Mouse (Mus musculus) neural tube, embryonic 11.5 days (tissue): ENCODE data around the gene Wdr6. TPM values are rescaled to one million over a fixed set of nuclear protein-coding genes. Genes with fewer than 3 reads are reported as not detected.

ENCODE experiments used
- ATAC-seq: fragments of 200-750 bp; cut with Nextera tagmentation; 2 replicates; pipeline ENCODE4 v1.8.0; 2017; ENCODE audit warnings: moderate number of reproducible peaks, mild to moderate bottlenecking, moderate TSS enrichment, moderate library complexity; ENCODE audit not compliant: insufficient read depth, low FRiP score, low TSS enrichment
- DNase-seq: peaks from one replicate; pipeline ENCODE4 v3.0.0-alpha.2; 2015; ENCODE audit warnings: low spot score
- H3K27ac ChIP-seq: fragments of 300-500 bp; sonication (generic); 2 replicates; pipeline ENCODE4 v1.5.1; 2014; ENCODE audit warnings: low read depth, mild to moderate bottlenecking, low read length
- H3K27me3 ChIP-seq: fragments of 300-500 bp; sonication (generic); 2 replicates; pipeline ENCODE4 v1.6.1; 2014; ENCODE audit warnings: mild to moderate bottlenecking, low read length, mixed read lengths; ENCODE audit not compliant: control insufficient read depth, insufficient read depth
- H3K36me3 ChIP-seq: fragments of 300-500 bp; sonication (generic); 2 replicates; pipeline ENCODE4 v1.6.1; 2014; ENCODE audit warnings: mild to moderate bottlenecking, low read length, moderate library complexity, mixed read lengths; ENCODE audit not compliant: control insufficient read depth, insufficient read depth
- H3K4me1 ChIP-seq: fragments of 300-500 bp; sonication (generic); 2 replicates; pipeline ENCODE4 v1.6.1; 2014; ENCODE audit warnings: low read length, mixed read lengths; ENCODE audit not compliant: control insufficient read depth, insufficient read depth
- H3K4me2 ChIP-seq: fragments of 300-500 bp; sonication (generic); 2 replicates; pipeline ENCODE4 v1.6.1; 2014; ENCODE audit warnings: low read depth, mild to moderate bottlenecking, moderate library complexity
- H3K4me3 ChIP-seq: fragments of 300-500 bp; sonication (generic); 2 replicates; pipeline ENCODE4 v1.5.1; 2014; ENCODE audit warnings: low read depth, low read length
- H3K9ac ChIP-seq: fragments of 300-500 bp; sonication (generic); 2 replicates; pipeline ENCODE4 v1.6.1; 2014; ENCODE audit warnings: mild to moderate bottlenecking, low read length
- H3K9me3 ChIP-seq: fragments of 300-500 bp; sonication (generic); 2 replicates; pipeline ENCODE4 v1.6.1; 2016; ENCODE audit warnings: low read length; ENCODE audit not compliant: control insufficient read depth
- WGBS: fragments of 180-500 bp; shearing (Covaris S2); extraction: QIAGEN DNeasy Blood & Tissue Kit; methylation state at CpG from one replicate; pipeline ENCODE4 v1.1.7; 2014; 5-methylcytosine and 5-hydroxymethylcytosine counted together
- polyA plus RNA-seq: library from polyadenylated mRNA; unstranded; fragments of >200 nt; fragmentation: Nextera tagmentation; extraction: Ambion mirVana; gene quantifications from 2 replicates; pipeline ENCODE4 v1.2.1, GENCODE M21; 2014

The Wdr6 gene
- polyA plus RNA-seq, 1 experiment from 2014 or later = 179 TPM

DNA sequence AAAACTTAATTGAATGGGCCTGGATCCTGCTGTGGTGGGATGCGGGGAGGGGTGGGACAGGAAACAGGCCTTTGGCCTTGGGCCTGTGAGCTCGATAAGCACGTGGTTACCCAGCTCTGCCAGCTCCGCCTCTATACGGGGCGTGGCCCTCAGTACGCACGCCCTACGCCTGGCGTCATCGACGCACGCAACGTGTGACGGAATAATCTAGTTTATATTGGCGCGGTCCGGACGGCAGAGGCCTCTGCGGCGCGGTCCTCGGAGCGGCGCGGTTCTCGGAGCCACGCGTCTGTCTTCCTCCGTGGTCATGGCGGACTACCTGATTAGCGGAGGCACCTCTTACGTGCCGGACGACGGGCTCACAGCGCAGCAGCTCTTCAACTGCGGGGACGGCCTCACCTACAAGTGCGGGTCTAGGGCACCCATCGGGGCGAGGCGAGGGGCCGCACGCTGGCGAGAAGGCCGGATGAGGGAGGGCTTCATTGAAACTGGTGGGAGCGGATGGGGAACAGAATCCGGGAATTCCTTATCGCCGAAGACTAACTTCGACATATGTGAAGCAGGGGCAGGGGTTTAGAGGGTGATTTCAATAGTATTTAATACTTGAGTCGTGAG lies 18.2 kb downstream of the Wdr6 start, which contains the start of gene Impdh2:
TSS of gene Impdh2 (plus strand) at position 60 of the 615 bp plus-strand sequence.
- peak within 1 kb of the TSS; percentile 69 for H3K9ac ChIP-seq
- peak; percentile 98 for ATAC-seq
- under 1% methylated on average over 47 of the region's 53 CpGs for WGBS
- DNase-seq = peak; percentile 97
- H3K4me1 ChIP-seq = peaks cover 4% of the 10 kb centered on the region
- H3K27ac ChIP-seq = peak within 1 kb of the TSS; percentile 21; the same call in 1 of the 2 replicates
- H3K9me3 ChIP-seq = no peaks in the 10 kb centered on the region
- H3K36me3 ChIP-seq = peaks cover 26% of the 10 kb centered on the region
- H3K4me3 ChIP-seq = peak within 1 kb of the TSS; percentile 51
- H3K4me2 ChIP-seq = peak within 1 kb of the TSS; percentile 81
- no peaks in the 10 kb centered on the region for H3K27me3 ChIP-seq

DNA sequence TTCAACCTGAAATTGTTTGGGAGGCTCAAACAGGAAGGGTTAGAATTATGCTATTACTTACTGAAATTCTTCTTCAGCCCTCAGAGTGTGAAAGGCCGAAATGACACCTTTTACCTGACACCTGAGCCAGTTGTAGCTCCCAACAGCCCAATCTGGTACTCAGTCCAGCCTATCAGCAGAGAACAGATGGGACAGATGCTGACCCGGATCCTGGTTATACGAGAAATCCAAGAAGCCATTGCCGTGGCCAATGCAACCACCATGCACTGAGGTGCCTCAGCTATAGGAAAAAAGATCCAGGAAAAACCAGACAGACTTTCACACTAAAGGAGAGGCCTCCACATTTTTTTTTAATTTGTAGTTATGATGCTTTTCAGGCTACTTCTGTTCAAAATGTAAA lies 19.4 kb downstream of the Wdr6 start:
- no peak for ATAC-seq
- H3K27ac ChIP-seq = no peak overlapping the region
- no peaks in the 10 kb centered on the region for H3K9me3 ChIP-seq
- no peaks in the 10 kb centered on the region for H3K27me3 ChIP-seq
- H3K4me3 ChIP-seq = no peak overlapping the region
- H3K4me1 ChIP-seq = peaks cover 4% of the 10 kb centered on the region
- no peak overlapping the region for H3K9ac ChIP-seq
- no peak overlapping the region for H3K4me2 ChIP-seq
- H3K36me3 ChIP-seq = peaks cover 24% of the 10 kb centered on the region
- no peak for DNase-seq
- 90% methylated on average over 4 of the region's 4 CpGs for WGBS

DNA sequence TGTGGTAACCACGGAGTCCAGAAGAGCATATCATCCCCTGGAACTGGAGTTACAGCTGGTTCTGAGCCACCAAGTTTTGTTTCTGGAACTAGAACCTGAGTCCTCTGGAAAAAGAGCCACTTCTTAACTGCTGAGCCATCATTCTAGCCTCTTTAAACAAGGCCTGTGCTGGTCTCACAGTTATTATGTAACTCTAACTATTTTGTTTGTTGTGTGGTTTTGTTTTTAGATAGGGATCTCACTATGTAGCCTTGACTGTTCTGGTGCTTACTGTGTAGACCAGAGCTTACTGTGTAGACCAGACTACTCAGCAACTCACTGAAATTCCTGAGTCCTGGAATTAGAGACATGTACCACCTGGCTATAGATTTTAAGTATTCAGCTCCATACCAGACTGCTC lies 31.7 kb downstream of the Wdr6 start:
- H3K4me3 ChIP-seq = no peak overlapping the region
- H3K36me3 ChIP-seq = peaks cover 31% of the 10 kb centered on the region
- no peak overlapping the region for H3K27ac ChIP-seq
- 88% methylated on average over 1 of the region's 1 CpGs for WGBS
- no peaks in the 10 kb centered on the region for H3K9me3 ChIP-seq
- ATAC-seq (no peak), DNase-seq (no peak)
- no peaks in the 10 kb centered on the region for H3K27me3 ChIP-seq
- H3K9ac ChIP-seq = no peak overlapping the region
- no peak overlapping the region for H3K4me2 ChIP-seq
- no peaks in the 10 kb centered on the region for H3K4me1 ChIP-seq

DNA sequence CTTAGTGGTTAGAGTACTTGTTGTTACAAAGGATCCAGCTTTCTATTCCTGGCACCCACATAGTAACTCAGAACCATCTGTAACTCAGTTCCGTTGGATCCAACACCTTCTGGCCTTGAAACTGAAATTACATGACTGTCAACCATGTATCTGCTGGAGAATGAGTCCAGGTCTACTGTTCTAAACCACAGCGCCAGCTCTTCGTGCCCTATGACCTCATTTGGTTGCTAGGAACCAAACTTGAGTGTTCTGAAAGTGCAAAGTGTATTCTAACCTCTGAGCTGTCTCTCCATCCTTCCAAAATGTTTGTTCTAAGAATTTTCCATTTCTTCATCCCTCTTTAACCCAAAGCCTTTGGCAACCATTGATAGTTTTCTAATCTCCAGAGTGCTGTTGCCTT lies 32.6 kb downstream of the Wdr6 start:
- H3K4me2 ChIP-seq = no peak overlapping the region
- H3K9ac ChIP-seq = no peak overlapping the region
- no peak overlapping the region for H3K27ac ChIP-seq
- no peak for DNase-seq
- no peak overlapping the region for H3K4me3 ChIP-seq
- H3K36me3 ChIP-seq = peaks cover 31% of the 10 kb centered on the region
- ATAC-seq = no peak
- no peaks in the 10 kb centered on the region for H3K4me1 ChIP-seq
- WGBS = 93% methylated on average over 3 of the region's 3 CpGs
- no peaks in the 10 kb centered on the region for H3K27me3 ChIP-seq
- no peaks in the 10 kb centered on the region for H3K9me3 ChIP-seq

DNA sequence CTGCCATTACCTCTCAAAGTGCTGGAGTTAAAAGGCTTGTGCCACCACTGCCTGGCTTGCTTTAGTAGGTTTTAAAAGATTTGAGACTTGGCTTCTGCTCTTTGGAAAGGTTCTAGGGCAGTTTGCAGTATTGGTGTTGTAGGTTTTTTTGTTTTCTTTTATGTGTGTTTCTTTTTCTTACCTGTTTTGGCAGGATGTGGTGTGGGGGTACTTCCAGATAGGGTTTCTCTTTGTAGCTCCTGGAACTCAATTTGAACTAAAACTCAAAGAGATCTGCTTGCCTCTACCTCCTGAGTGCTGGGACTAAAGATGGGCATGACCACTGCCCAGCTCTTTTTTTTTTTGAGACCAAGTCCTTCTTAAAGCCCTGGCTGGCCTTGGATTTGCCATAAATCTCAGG lies 37.7 kb downstream of the Wdr6 start:
- H3K4me3 ChIP-seq = no peak overlapping the region
- H3K9me3 ChIP-seq = no peaks in the 10 kb centered on the region
- no peak overlapping the region for H3K9ac ChIP-seq
- peaks cover 29% of the 10 kb centered on the region for H3K36me3 ChIP-seq
- no peak overlapping the region for H3K27ac ChIP-seq
- H3K27me3 ChIP-seq = no peaks in the 10 kb centered on the region
- no peaks in the 10 kb centered on the region for H3K4me1 ChIP-seq
- DNase-seq (no peak), ATAC-seq (no peak)
- no peak overlapping the region for H3K4me2 ChIP-seq

DNA sequence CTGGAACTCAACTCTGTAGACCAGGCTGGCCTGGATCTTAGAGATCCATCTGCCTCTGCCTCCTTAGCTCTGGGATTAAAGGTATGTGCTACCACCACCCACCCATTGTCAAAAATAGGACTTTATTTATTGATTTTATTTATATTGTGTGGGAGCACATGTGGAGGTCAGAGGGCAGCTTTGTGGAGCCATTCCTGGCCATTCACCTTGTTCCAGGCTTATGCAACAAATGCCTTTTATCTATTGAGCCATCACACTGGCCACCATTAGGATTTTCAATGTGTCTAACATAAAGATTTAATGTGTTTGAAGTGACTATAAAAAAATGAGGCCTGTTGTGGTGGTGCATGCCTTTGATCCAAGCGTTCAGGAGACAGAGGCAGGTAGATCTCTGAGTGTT lies 47.0 kb downstream of the Wdr6 start:
- no peak overlapping the region for H3K9ac ChIP-seq
- no peaks in the 10 kb centered on the region for H3K27me3 ChIP-seq
- H3K4me2 ChIP-seq = no peak overlapping the region
- ATAC-seq (no peak), DNase-seq (no peak)
- H3K4me3 ChIP-seq = no peak overlapping the region
- no peaks in the 10 kb centered on the region for H3K4me1 ChIP-seq
- H3K36me3 ChIP-seq = peaks cover 30% of the 10 kb centered on the region
- no peaks in the 10 kb centered on the region for H3K9me3 ChIP-seq
- H3K27ac ChIP-seq = no peak overlapping the region
- 96% methylated on average over 1 of the region's 1 CpGs for WGBS

DNA sequence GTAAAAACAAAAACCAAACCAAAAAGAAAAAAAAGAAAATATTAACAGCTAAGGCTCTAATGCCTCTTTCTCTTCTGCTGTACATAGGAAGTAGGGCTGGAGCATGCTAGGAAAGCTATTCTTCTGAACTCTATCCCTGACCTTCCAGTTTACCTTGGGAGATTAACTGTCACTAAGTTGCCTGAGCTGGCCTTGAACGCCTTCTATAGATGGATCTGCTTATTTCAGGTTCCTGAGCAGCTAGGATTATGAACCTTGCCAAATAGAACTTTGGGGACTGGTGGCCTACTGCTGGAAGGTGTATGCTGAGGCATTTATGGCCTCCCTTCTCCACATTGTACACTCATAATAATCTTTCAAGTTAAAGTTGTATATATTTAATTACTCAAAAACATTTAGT lies 47.6 kb downstream of the Wdr6 start:
- no peak for ATAC-seq
- no peak overlapping the region for H3K4me2 ChIP-seq
- H3K36me3 ChIP-seq = peaks cover 28% of the 10 kb centered on the region
- H3K9me3 ChIP-seq = no peaks in the 10 kb centered on the region
- no peak overlapping the region for H3K4me3 ChIP-seq
- no peak overlapping the region for H3K9ac ChIP-seq
- no peak overlapping the region for H3K27ac ChIP-seq
- no peaks in the 10 kb centered on the region for H3K27me3 ChIP-seq
- H3K4me1 ChIP-seq = no peaks in the 10 kb centered on the region
- DNase-seq = no peak
- WGBS = 95% methylated on average over 1 of the region's 1 CpGs

DNA sequence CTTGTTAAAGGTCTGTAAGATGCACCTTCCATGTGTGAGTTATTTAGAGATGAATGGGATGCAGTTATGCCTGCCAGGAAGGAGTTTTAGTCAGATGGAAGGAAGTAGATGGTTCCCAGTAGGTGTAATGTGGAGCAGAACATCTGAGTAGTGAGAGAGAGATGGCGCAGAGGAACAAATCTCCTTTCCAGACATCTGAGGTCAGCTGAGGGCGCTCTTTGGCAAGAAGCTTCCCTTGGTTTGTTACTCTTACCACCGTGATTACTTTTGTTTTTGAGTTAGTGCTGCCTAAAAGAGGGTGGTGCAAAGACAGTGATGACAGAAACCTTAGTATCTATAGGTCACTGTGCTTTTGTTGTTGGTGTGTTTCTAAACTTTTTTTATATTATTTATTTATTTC lies 53.1 kb downstream of the Wdr6 start:
- DNase-seq (no peak), ATAC-seq (no peak)
- Histone ChIP-seq H3K4me3 (no peak overlapping the region), H3K4me1 (no peaks in the 10 kb centered on the region), H3K9ac (no peak overlapping the region), H3K9me3 (no peaks in the 10 kb centered on the region), H3K27me3 (no peaks in the 10 kb centered on the region), H3K4me2 (no peak overlapping the region), H3K27ac (no peak overlapping the region), H3K36me3 (peaks cover 8% of the 10 kb centered on the region; the same call in 1 of the 2 replicates)
- WGBS = 80% methylated on average over 3 of the region's 3 CpGs

DNA sequence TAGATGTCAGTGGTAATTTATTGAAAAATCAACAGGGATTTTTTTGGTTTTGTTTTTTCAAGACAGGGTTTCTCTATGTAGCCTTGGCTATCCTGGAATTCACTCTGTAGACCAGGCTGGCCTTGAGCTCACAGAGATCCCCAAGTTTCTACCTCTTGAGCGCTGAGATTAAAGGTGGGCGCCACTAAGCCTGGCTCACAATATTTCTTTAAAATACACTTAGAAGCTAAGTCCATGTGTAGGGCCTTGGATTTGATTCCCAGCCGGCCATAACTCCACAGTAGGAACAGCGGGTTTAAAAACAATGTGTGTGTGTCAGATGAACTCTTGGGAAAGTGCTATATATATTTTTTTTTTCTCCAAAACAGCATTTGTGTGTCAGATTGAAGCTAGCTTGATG lies 55.2 kb downstream of the Wdr6 start:
- no peak for DNase-seq
- H3K36me3 ChIP-seq = 0 out of 2 replicates have a peak, but pooled peaks cover 3% of the 10 kb centered on the region
- H3K27me3 ChIP-seq = no peaks in the 10 kb centered on the region
- H3K9me3 ChIP-seq = no peaks in the 10 kb centered on the region
- no peak overlapping the region for H3K27ac ChIP-seq
- no peak for ATAC-seq
- no peak overlapping the region for H3K4me2 ChIP-seq
- H3K4me1 ChIP-seq = peaks cover 8% of the 10 kb centered on the region; the same call in 1 of the 2 replicates
- no peak overlapping the region for H3K4me3 ChIP-seq
- no peak overlapping the region for H3K9ac ChIP-seq
- WGBS = 95% methylated on average over 4 of the region's 4 CpGs
